Mouse (Mus musculus): Measurements from ENCODE around the gene Nhlrc4. TPM values are rescaled to one million over a fixed set of nuclear protein-coding genes. Genes with fewer than 3 reads are reported as not detected.

Nhlrc4 gene
- polyA plus RNA-seq, 1 experiment from 2014 or later, result not detected

DNA sequence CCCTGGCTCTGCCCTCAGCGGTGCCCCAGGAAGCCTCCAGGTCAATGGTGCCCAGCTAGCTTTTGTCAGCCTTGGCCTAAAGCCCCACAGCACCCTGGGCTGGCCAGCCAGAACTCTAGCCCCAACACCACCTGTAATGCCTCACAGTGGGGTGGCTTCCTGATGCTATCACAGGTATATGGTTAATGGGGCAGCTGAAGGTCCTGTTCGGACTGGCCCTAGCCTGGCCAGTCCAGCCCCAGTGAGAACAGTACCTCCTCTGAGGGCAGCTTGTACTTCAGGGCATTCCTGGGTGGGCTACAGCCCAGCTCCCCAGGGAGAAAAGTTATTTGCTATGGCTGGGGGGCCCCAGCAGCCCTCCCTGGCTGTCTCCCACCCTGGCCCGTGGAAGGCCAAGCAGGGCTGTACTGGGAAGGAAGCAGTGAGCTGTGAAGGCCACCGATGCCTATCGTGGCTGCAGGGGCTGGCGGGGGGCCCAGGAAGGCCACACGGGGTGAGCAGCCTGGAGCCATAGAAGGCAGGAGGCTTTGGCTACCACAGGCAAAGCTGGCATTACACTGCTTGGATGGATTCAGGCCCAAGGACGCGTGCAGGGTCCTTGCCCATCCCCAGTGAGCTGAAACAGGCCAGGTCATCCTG, 875 bp upstream of the Nhlrc4 start:
- H3K4me3 ChIP-seq, result no peak overlapping the region
- H3K9me3 ChIP-seq, result no peaks in the 10 kb centered on the region
- H3K27ac ChIP-seq, result no peak overlapping the region
- H3K9ac ChIP-seq, result peak overlapping the region; percentile 51; the same call in 1 of the 2 replicates
- H3K4me1 ChIP-seq (replicated peaks), result peaks cover 18% of the 10 kb centered on the region
- 62% methylated on average over 9 of the region's 9 CpGs for WGBS
- H3K36me3 ChIP-seq, result no peaks in the 10 kb centered on the region
- H3K27me3 ChIP-seq, result peaks cover 16% of the 10 kb centered on the region
- no peak overlapping the region for H3K4me2 ChIP-seq
- ATAC-seq (ENCODE audit: low FRiP score), result no peak

DNA sequence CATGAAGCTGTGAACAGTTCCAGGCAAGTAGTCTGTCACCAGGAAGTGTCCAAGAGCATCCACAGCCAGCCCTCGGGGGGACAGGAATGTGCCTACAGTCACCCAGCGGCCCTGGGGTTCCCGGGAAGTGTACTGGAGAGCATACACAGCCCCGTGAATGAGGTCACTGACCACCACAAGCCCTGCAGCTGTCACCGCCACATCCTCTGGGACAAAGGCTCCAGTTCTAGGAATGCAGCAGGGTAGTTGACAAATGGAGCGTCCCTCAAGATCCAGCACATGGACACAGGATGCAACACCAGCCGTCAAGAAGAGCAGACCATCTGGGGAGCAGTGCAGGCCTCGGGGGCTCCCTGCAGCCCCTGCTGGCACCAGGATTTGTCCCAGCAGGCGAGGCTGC, 992 bp downstream of the Nhlrc4 start:
- H3K36me3 ChIP-seq, result peaks cover 4% of the 10 kb centered on the region
- H3K27me3 ChIP-seq, result peaks cover 3% of the 10 kb centered on the region; the same call in 1 of the 2 replicates
- ATAC-seq (ENCODE audit: low FRiP score), result no peak
- no peak overlapping the region for H3K27ac ChIP-seq
- no peak overlapping the region for H3K4me2 ChIP-seq
- peaks cover 28% of the 10 kb centered on the region for H3K4me1 ChIP-seq (replicated peaks)
- no peak overlapping the region for H3K9ac ChIP-seq
- H3K9me3 ChIP-seq, result no peaks in the 10 kb centered on the region
- 76% methylated on average over 9 of the region's 9 CpGs for WGBS
- no peak overlapping the region for H3K4me3 ChIP-seq

DNA sequence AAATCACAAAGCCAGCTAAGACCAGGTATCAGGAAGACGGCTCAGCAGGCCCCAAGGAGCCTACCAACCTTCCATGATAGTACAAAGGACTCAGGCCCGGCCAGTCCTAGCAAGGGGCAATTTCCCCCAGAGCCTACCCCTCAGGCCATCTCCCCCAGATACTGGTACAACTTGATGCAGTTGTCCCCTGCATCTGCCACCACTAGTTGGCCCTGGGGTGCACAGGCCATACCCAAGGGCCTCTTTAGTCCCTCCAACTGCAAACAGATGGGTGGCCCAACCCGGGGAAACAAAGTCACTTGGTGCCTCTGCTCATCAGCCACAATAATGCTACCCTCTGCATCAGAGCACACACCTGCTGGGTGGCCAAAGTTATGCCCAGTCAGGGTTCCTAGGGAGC, 1.5 kb downstream of the Nhlrc4 start:
- Histone ChIP-seq H3K9me3 (no peaks in the 10 kb centered on the region), H3K4me1 (replicated peaks) (peaks cover 28% of the 10 kb centered on the region), H3K27me3 (peaks cover 3% of the 10 kb centered on the region; the same call in 1 of the 2 replicates), H3K27ac (no peak overlapping the region), H3K4me3 (no peak overlapping the region), H3K36me3 (peaks cover 5% of the 10 kb centered on the region), H3K4me2 (no peak overlapping the region), H3K9ac (no peak overlapping the region)
- no peak for ATAC-seq (ENCODE audit: low FRiP score)
- 86% methylated on average over 3 of the region's 3 CpGs for WGBS

DNA sequence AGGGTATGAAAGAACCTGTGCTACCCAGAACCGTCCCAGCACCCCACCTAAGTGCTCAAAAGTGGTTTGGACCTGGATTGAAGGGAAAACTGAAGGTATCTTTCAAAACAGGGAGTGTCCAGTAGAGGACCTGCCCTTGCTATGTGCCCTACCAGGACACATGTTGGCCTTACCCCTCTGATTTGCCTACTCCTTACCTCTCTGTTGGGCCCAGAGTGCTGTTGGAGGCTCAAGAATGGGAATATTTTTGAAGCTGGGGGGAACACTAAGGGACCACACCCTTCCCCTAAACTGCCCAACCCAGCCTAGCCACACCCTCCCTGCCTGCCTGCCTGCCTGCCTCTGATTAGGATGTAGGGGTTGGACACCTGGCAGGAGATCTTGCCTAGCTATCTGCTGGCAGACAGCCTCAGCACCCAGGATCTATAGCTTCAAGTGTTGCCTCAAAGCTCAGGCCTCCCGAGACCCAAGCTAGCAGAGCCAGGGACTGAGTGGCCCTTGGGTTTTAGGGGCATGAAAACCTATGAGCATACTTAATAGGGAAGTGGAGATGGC, 2.1 kb downstream of the Nhlrc4 start:
- Histone ChIP-seq H3K27me3 (peaks cover 3% of the 10 kb centered on the region; the same call in 1 of the 2 replicates), H3K4me2 (no peak overlapping the region), H3K4me1 (replicated peaks) (peaks cover 28% of the 10 kb centered on the region), H3K4me3 (no peak overlapping the region), H3K9me3 (no peaks in the 10 kb centered on the region), H3K27ac (0 out of 2 replicates have a peak overlapping the region, but pooled peaks have one; percentile 87), H3K36me3 (peaks cover 5% of the 10 kb centered on the region), H3K9ac (no peak overlapping the region)
- 83% methylated on average over 2 of the region's 2 CpGs for WGBS
- no peak for ATAC-seq (ENCODE audit: low FRiP score)

DNA sequence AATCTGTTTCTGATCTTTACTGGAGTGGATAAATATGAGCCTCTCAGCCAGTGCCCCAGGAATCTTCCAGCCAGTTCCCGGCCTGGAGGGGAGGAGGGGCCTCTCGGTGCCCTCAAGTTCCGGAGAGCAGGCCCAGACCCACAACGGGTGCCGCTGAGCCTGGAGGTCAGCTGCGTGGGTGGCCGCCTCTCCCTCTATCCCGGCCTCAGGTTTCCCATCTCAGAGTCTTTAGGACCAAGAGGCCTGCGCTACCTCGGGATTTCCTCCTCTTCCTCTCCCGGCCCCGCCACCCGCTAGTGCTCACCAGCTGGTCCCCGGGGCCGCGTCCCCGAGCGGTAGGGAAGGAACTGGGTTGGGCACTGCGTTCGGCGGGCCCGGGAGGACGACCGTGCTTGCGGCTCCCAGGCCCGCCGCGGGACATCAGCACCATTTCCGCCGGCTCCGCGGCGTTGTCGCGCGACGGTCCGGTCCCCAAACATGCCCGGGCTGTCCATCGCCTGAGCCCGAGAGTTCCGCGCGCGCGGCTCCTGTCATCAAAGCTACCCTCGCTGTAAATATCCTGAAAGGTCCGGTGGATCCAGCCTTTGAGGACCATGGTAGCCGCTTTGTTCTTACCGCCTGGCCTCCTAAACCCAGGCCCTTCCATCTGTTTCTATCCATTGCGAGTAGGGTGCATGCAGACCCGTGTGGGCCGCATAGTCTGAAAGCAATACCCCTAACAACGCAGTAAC, 3.1 kb downstream of the Nhlrc4 start:
- H3K36me3 ChIP-seq, result peaks cover 15% of the 10 kb centered on the region
- peak overlapping the region; percentile 87 for H3K27ac ChIP-seq
- peaks cover 28% of the 10 kb centered on the region for H3K4me1 ChIP-seq (replicated peaks)
- peak overlapping the region; percentile 79 for H3K4me2 ChIP-seq
- ATAC-seq (ENCODE audit: low FRiP score), result peak; percentile 67
- peak overlapping the region; percentile 83 for H3K4me3 ChIP-seq
- H3K27me3 ChIP-seq, result peaks cover 3% of the 10 kb centered on the region; the same call in 1 of the 2 replicates
- peak overlapping the region; percentile 96 for H3K9ac ChIP-seq
- 3% methylated on average over 54 of the region's 54 CpGs for WGBS
- H3K9me3 ChIP-seq, result no peaks in the 10 kb centered on the region

DNA sequence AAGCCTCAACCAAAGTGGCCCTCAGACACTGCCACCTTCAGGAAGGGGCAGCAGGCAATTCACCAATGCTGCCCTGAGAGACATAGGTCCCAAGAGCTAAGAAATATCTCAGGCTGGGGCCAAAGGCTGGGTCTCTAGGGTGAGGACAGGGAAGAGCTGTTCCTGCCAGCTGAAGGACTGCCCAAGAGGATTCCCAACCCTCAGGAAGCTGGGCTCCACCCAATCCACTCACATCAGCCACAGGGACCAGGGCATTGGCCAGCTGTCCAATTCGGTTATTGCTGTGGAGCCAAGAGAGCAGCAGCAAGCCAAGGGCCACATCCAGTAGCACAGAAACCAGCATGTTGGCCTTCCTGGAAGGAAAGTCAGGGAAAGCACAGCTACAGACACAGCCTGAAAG, 10.2 kb downstream of the Nhlrc4 start:
- no peak overlapping the region for H3K4me2 ChIP-seq
- no peak for ATAC-seq (ENCODE audit: low FRiP score)
- peaks cover 83% of the 10 kb centered on the region for H3K36me3 ChIP-seq
- H3K27me3 ChIP-seq, result no peaks in the 10 kb centered on the region
- H3K9me3 ChIP-seq, result no peaks in the 10 kb centered on the region
- no peak overlapping the region for H3K4me3 ChIP-seq
- 100% methylated on average over 1 of the region's 1 CpGs for WGBS
- no peaks in the 10 kb centered on the region for H3K4me1 ChIP-seq (replicated peaks)
- H3K27ac ChIP-seq, result no peak overlapping the region
- no peak overlapping the region for H3K9ac ChIP-seq

DNA sequence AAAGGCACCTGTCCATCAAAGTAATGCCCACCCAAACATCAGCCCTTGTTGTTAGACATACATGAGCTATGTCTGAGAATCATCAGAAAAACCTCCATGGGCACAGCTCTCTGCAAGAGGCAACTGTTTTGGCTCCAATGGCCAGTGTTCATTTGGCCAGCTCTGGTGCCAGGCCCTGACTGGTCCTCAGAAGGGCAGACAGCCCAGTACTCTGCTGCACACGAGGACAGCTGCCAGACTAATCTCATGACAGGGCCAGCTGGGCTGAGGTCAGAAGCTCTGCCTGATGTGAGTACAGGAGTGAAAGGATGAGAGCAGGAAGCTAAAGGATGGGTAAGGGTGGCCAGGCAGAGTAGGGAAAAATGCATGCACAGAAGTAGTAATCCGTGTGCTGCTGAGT, 19.4 kb downstream of the Nhlrc4 start:
- Histone ChIP-seq H3K27ac (no peak overlapping the region), H3K27me3 (no peaks in the 10 kb centered on the region), H3K36me3 (peaks cover 44% of the 10 kb centered on the region), H3K9me3 (no peaks in the 10 kb centered on the region), H3K4me1 (replicated peaks) (peaks cover 7% of the 10 kb centered on the region), H3K4me3 (no peak overlapping the region), H3K9ac (no peak overlapping the region), H3K4me2 (no peak overlapping the region)
- 75% methylated on average over 2 of the region's 2 CpGs for WGBS
- no peak for ATAC-seq (ENCODE audit: low FRiP score)

DNA sequence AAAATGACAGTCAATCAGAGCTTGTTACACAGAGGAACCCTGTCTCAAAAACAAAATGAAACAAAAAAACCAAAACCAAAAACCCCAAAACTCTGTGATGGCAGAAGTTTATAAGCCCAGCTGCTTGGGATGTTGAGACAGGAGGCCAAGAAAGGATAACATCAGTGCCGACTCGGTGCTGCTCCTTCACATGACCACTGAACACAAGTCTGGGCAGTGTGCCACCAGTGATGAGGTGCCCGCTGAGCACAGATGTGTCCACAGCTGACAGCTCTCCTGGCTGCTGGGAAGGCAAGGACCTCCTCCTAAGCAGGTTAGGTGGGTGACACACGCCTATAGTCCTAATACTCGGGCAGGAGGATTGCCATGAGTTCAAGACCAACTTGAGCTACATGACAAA, 22.6 kb downstream of the Nhlrc4 start:
- no peak overlapping the region for H3K27ac ChIP-seq
- no peak overlapping the region for H3K4me3 ChIP-seq
- peaks cover 28% of the 10 kb centered on the region for H3K4me1 ChIP-seq (replicated peaks)
- H3K4me2 ChIP-seq, result no peak overlapping the region
- H3K36me3 ChIP-seq, result peaks cover 17% of the 10 kb centered on the region
- no peaks in the 10 kb centered on the region for H3K9me3 ChIP-seq
- H3K9ac ChIP-seq, result no peak overlapping the region
- H3K27me3 ChIP-seq, result no peaks in the 10 kb centered on the region
- WGBS, result 82% methylated on average over 5 of the region's 5 CpGs
- no peak for ATAC-seq (ENCODE audit: low FRiP score)

DNA sequence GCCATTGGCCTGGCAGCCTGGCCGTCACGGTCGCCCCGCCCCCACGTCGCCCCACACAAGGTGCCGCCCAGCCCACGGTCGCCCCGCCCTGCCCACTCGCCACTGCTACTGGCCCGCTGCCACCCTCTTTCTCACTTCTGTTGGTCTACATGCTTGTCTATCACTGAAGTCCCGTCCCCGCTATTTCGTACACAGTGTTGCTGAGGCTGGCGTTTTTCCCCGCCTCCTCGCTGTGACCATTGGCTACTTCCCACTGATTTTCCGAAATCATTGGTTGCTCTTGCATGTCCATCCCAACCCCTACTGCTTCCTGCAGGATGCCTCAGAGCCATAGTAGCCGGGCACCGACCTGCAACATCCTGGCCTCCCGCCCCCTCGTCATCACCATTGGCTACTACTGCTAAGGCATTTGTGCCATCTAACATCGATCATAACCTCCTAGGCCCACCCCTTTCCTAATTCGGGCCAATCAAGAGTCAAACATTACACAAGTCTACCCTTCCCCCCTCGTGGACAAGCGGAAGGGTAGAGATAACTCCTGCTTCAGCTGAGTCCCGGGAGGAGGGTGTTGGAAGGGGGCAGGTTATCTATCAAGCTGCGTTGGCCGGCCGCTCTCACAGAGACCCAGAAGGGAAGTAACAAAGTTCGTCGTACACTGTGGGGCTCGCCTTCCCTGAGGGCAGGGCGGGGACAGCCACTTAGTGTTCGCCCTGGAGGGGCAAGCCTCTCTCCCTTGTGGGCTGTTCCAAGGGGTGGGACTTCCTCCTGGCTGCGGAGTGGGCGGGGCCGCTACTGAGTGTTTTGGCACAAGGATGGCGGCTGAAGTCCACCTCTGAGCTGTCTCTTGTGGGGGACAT, 24.7 kb downstream of the Nhlrc4 start:
- Histone ChIP-seq H3K4me2 (peak overlapping the region; percentile 68), H3K4me1 (replicated peaks) (peaks cover 39% of the 10 kb centered on the region), H3K27ac (peak overlapping the region; percentile 97), H3K4me3 (peak overlapping the region; percentile 98), H3K9me3 (no peaks in the 10 kb centered on the region), H3K36me3 (peaks cover 9% of the 10 kb centered on the region; the same call in 1 of the 2 replicates), H3K9ac (peak overlapping the region; percentile 94), H3K27me3 (no peaks in the 10 kb centered on the region)
- WGBS, result under 1% methylated on average over 33 of the region's 40 CpGs
- ATAC-seq (ENCODE audit: low FRiP score), result peak; percentile 99

DNA sequence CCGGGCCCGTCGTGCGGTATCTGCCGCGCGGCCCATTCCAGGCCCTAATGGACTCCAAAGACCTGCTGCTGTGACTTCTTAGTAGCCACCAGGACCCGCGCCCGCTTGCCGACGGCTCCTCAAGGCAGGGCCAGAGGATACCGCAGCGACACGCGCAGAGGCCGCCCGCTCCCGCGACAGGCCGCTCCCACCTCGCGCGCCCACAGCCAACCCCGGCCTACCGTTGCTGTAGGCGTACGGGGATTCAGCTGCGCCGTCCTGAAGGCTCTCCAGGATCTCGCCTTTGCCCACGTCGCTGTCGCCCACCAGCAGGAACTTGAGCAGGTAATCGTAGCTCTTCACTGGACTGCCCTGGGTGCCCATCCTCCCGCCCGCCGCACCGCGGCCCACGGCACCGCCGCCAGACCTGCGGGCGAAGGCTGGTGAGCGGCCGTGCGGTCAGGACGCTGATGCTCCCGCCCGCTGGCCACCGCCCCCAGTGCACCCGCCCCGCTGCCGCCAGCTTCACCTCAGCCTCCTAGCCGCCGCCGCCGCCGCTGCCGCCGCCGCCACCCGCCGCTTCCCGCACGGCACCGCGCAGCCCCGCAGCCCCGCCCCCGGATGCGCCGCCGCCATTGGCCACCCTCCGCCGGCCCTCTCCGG, 25.5 kb downstream of the Nhlrc4 start, which contains the start of gene Rab40c:
Gene Rab40c (minus strand): TSS at position 584 of the 642 bp plus-strand sequence.
- peaks cover 9% of the 10 kb centered on the region; the same call in 1 of the 2 replicates for H3K36me3 ChIP-seq
- peak; percentile 4; the same call in 1 of the 2 replicates for ATAC-seq (ENCODE audit: low FRiP score)
- WGBS, result under 1% methylated on average over 69 of the region's 78 CpGs

DNA sequence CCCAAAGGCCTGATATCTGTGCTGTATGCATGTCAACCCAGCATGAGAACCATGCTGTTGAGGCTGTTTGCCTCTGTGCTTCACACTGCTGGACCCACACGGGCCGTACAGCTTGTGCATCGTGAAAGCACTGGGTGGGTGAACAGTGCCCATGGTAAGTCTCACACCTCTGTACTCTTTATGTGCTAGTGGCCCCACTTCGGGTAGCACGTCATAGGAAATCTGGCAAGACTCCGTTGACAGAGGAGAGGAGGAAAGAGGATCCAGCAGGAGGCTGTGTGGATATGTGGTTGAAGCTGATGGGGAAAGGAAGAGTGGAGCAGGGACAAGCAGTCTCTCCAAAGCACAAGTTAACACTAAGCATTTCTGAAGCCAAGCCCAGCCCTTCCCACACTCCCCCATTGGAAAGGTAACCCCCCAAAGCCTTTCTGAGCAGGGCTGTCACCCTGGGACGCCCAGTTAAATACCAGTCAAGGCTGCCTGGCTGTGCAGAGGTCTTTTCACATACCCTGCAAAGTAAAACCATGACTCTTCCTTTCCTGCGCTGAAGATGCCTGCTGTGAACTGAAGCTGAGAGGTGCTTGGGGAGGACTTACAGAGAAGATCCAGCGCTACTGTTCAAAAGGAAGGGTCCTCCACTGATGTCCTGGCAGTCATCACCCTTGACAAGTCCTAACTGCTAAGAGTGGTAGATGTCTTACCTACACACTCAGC, 26.6 kb downstream of the Nhlrc4 start:
- H3K4me3 ChIP-seq, result peak overlapping the region; percentile 98
- 80% methylated on average over 9 of the region's 9 CpGs for WGBS
- H3K9me3 ChIP-seq, result no peaks in the 10 kb centered on the region
- peaks cover 9% of the 10 kb centered on the region; the same call in 1 of the 2 replicates for H3K36me3 ChIP-seq
- H3K9ac ChIP-seq, result peak overlapping the region; percentile 94
- no peak overlapping the region for H3K27ac ChIP-seq
- H3K4me2 ChIP-seq, result peak overlapping the region; percentile 87
- peaks cover 45% of the 10 kb centered on the region for H3K4me1 ChIP-seq (replicated peaks)
- no peaks in the 10 kb centered on the region for H3K27me3 ChIP-seq
- no peak for ATAC-seq (ENCODE audit: low FRiP score)

More for the DNA sequence above, 25.5 kb downstream of the Nhlrc4 start, which contains the start of gene Rab40c:
- Histone ChIP-seq H3K9ac (peak within 1 kb of the TSS; percentile 94), H3K9me3 (no peaks in the 10 kb centered on the region), H3K4me2 (peak within 1 kb of the TSS; percentile 87), H3K4me1 (replicated peaks) (peaks cover 45% of the 10 kb centered on the region), H3K27me3 (no peaks in the 10 kb centered on the region), H3K4me3 (peak within 1 kb of the TSS; percentile 98), H3K27ac (peak within 1 kb of the TSS; percentile 97)
